Comparison of ENCODE assay signal across 8 mouse cellular contexts in genomic region chr11:97448611-97449394, GRCm38 (mm10). TPM values are rescaled to one million over a fixed set of nuclear protein-coding genes. Genes with fewer than 3 reads are reported as not detected.
DNase-seq lines count a peak whose midpoint lies in the region; ATAC-seq and TF ChIP-seq lines count a peak whose summit lies in the region.

No protein-coding gene starts in this region.

- intact Hi-C loops in gastrocnemius, adult 2 months (cut with DNase I), result no loop called here

- H3K36me3 ChIP-seq in embryonic facial prominence, embryonic 15.5 days, result peaks cover 80% of the 10 kb centered on the region
- H3K36me3 ChIP-seq in liver, embryonic 13.5 days, result peaks cover 98% of the 10 kb centered on the region

- no peak for TF ChIP-seq CTCF in gastrocnemius, adult 2 months (IDR thresholded peaks at IDR 0.05)

- H3K4me2 ChIP-seq in embryonic facial prominence, embryonic 15.5 days (replicated peaks), result no peak overlapping the region
- H3K4me2 ChIP-seq in liver, embryonic 13.5 days, result peak overlapping the region; percentile 50; the same call in 1 of the 2 replicates

- no peaks in the 10 kb centered on the region for H3K27me3 ChIP-seq in embryonic facial prominence, embryonic 15.5 days
- no peaks in the 10 kb centered on the region for H3K27me3 ChIP-seq in liver, embryonic 13.5 days

- no peaks in the 10 kb centered on the region for H3K9me3 ChIP-seq in embryonic facial prominence, embryonic 15.5 days (replicated peaks)
- no peaks in the 10 kb centered on the region for H3K9me3 ChIP-seq in liver, embryonic 13.5 days (replicated peaks)

- peak; percentile 45 for DNase-seq in gastrocnemius, adult 2 months
- no peak for DNase-seq in gastrocnemius, postnatal 10 days
- DNase-seq in 3T3-L1 (ENCODE audit: low read depth, low spot score), result peak; percentile 32
- no peak for DNase-seq in liver, embryonic 13.5 days
- DNase-seq in thymus, postnatal 36 days, result no peak
- no peak for DNase-seq in cerebellum, adult 8-10 months
- no peak for DNase-seq in right cerebral cortex, postnatal 14 days

- H3K4me1 ChIP-seq in embryonic facial prominence, embryonic 15.5 days, result peaks cover 61% of the 10 kb centered on the region
- H3K4me1 ChIP-seq in liver, embryonic 13.5 days (replicated peaks), result peaks cover 88% of the 10 kb centered on the region

- WGBS in embryonic facial prominence, embryonic 15.5 days, result 83% methylated on average over 11 of the region's 11 CpGs
- 84% methylated on average over 11 of the region's 11 CpGs for WGBS in liver, embryonic 13.5 days (ENCODE audit: insufficient replicate concordance)

- peak overlapping the region; percentile 94 for H3K27ac ChIP-seq in gastrocnemius, adult 2 months
- H3K27ac ChIP-seq in embryonic facial prominence, embryonic 15.5 days (replicated peaks), result peak overlapping the region; percentile 91
- peak overlapping the region; percentile 81 for H3K27ac ChIP-seq in liver, embryonic 13.5 days

- no peak for ATAC-seq in embryonic facial prominence, embryonic 15.5 days (ENCODE audit: insufficient number of reproducible peaks, low FRiP score, low TSS enrichment, low read depth)
- ATAC-seq in liver, embryonic 13.5 days (ENCODE audit: low read depth), result no peak

- H3K4me3 ChIP-seq in gastrocnemius, adult 2 months, result peak overlapping the region; percentile 70; the same call in 1 of the 2 replicates
- H3K4me3 ChIP-seq in embryonic facial prominence, embryonic 15.5 days (replicated peaks), result no peak overlapping the region
- 0 out of 2 replicates have a peak overlapping the region, but pooled peaks have one; percentile 14 for H3K4me3 ChIP-seq in liver, embryonic 13.5 days (replicated peaks)

- no peak overlapping the region for H3K9ac ChIP-seq in embryonic facial prominence, embryonic 15.5 days
- H3K9ac ChIP-seq in liver, embryonic 13.5 days, result peak overlapping the region; percentile 45; the same call in 1 of the 2 replicates

RNA-seq across cellular contexts. Expression of gene Arhgap23, which starts 33.5 kb away (rescaled TPM):
- total RNA-seq in gastrocnemius, adult 2 months (2021), result 1 to 10 TPM; 5.9 to 7.5 TPM
- 10 to 100 TPM; 13.5 to 18.9 TPM for total RNA-seq in gastrocnemius, postnatal 10 days (2021)
- 9.6 and 10.4 TPM in 2 replicates for polyA plus RNA-seq in embryonic facial prominence, embryonic 15.5 days (2015; fragmentation: Nextera tagmentation; extraction: Ambion mirVana)
- polyA plus RNA-seq in liver, embryonic 13.5 days (2015; fragmentation: Nextera tagmentation; extraction: Ambion mirVana), result 6.2 and 6.8 TPM in 2 replicates

RNA-seq across cellular contexts. Expression of gene 4933428G20Rik, which starts 51.3 kb away (rescaled TPM):
- not detected for total RNA-seq in gastrocnemius, adult 2 months (2021)
- total RNA-seq in gastrocnemius, postnatal 10 days (2021), result not detected
- polyA plus RNA-seq in embryonic facial prominence, embryonic 15.5 days (2015; fragmentation: Nextera tagmentation; extraction: Ambion mirVana), result 1.4 and 1.7 TPM in 2 replicates
- polyA plus RNA-seq in liver, embryonic 13.5 days (2015; fragmentation: Nextera tagmentation; extraction: Ambion mirVana), result 0.75 and 0.81 TPM in 2 replicates

Comparison
In these comparisons a context has a peak if more than half of its experiments do, and no peak if none do; other contexts are left out.
1. DNase-seq: peak in gastrocnemius, adult 2 months (single experiment) and 3T3-L1 (single experiment); none in gastrocnemius, postnatal 10 days (single experiment), liver, embryonic 13.5 days (single experiment), thymus, postnatal 36 days (0 of 2), cerebellum, adult 8-10 months (single experiment) and right cerebral cortex, postnatal 14 days (single experiment).
2. Peak in every context shown above with its lines, with median percentiles within 50 percentile points of each other: H3K27ac ChIP-seq.